Mouse (Mus musculus) brain, embryonic 14.5 days (tissue): ENCODE measurements around the gene Khdrbs2.

Source experiments
- CTCF ChIP-seq: fragments of 200-500 bp; IDR thresholded peaks from 2 replicates; pipeline ENCODE4 v1.5.1; 2012; ENCODE audit warnings: inconsistent platforms, mild to moderate bottlenecking, moderate library complexity, borderline replicate concordance; ENCODE audit not compliant: insufficient read depth, insufficient read length; ENCODE audit errors: extremely low read depth
- POLR2A ChIP-seq: fragments of 200-500 bp; IDR thresholded peaks from 2 replicates; pipeline ENCODE4 v1.6.1; 2012; ENCODE audit warnings: mild to moderate bottlenecking, inconsistent platforms, borderline replicate concordance; ENCODE audit not compliant: poor library complexity, insufficient read depth, insufficient read length, severe bottlenecking; ENCODE audit errors: extremely low read depth

DNA sequence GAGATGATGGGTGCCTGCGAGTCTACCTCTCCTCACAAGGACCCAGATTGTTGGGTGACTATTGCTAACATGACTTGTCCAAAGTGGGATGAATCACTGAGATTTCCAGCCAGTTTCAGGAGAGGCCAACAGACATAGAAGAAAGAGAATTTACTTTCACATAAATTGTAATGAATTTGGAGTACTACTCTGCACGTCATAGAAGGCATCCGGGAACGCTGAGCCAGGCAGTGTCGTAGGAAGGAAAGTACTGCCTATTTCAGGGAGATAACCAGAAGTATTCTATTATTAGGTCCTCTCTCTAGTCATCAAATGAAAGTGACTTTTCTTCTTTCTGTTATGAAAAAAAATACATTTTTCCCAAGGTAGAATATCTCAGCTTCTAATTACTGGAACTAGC, 466.6 kb downstream of the Khdrbs2 start:
- no peak for TF ChIP-seq CTCF
- no peak for TF ChIP-seq POLR2A
